Mouse (Mus musculus): Measurements from ENCODE around the gene Spag4.

DNA sequence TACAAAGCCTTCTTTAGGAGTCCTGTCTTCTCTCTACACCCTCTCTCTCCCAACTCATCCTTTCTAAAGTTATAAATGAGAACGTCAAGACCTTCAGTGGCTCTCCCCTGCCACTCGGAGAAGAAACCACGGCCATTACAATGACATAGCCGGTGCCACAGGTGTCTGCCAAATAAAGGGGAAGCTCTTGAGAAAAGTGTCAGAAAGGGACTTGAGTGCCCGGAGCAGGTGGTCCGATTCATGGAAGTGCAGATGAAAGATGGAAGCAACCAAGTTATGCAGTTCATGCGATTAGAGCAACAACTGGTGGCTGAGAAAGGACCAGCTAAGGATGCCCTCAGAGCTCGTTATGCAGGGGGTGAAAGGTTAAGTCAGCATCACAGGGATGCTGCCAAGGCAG lies 22.1 kb upstream of the Spag4 start:
- TF ChIP-seq CTCF (IDR thresholded peaks at IDR 0.05; ENCODE audit: low read depth) (no peak), EP300 (IDR thresholded peaks at IDR 0.05; ENCODE audit: low read depth) (no peak)
